Mouse (Mus musculus) forebrain, postnatal 0 days (tissue): ENCODE data around the gene Cyp3a16. TPM values are rescaled to one million over a fixed set of nuclear protein-coding genes. Genes with fewer than 3 reads are reported as not detected.
"Not testable (repeated sequence)": the region's sequence is repeated elsewhere in the genome, so short reads cannot be mapped to it uniquely, and the experiment has no call there.

Source experiments
- ATAC-seq: fragments of 200-750 bp; cut with Nextera tagmentation; 2 replicates; pipeline ENCODE4 v1.8.0; 2017; ENCODE audit warnings: mild to moderate bottlenecking, moderate library complexity
- DNase-seq: peaks from one replicate; pipeline ENCODE4 v3.0.0-alpha.2; 2015
- H3K27ac ChIP-seq: fragments of 300-500 bp; sonication (generic); 2 replicates; pipeline ENCODE4 v1.5.1; 2014; ENCODE audit warnings: low read depth, mild to moderate bottlenecking, antibody characterized with exemption, low read length, moderate library complexity, mixed read lengths
- H3K27me3 ChIP-seq: fragments of 300-500 bp; sonication (generic); 2 replicates; pipeline ENCODE4 v1.6.1; 2014; ENCODE audit warnings: mild to moderate bottlenecking, low read length, mixed read lengths; ENCODE audit not compliant: insufficient read depth
- H3K36me3 ChIP-seq: fragments of 300-500 bp; sonication (generic); 2 replicates; pipeline ENCODE4 v1.6.1; 2014; ENCODE audit warnings: mild to moderate bottlenecking, moderate library complexity; ENCODE audit not compliant: insufficient read depth
- H3K4me1 ChIP-seq: fragments of 300-500 bp; sonication (generic); 2 replicates; pipeline ENCODE4 v1.6.1; 2014; ENCODE audit warnings: antibody characterized with exemption; ENCODE audit not compliant: insufficient read depth
- H3K4me2 ChIP-seq: fragments of 300-500 bp; sonication (generic); 2 replicates; pipeline ENCODE4 v1.6.1; 2014; ENCODE audit warnings: low read depth, mild to moderate bottlenecking, moderate library complexity
- H3K4me3 ChIP-seq: fragments of 300-500 bp; sonication (generic); 2 replicates; pipeline ENCODE4 v1.5.1; 2014; ENCODE audit warnings: low read depth, low read length, mixed read lengths
- H3K9ac ChIP-seq: fragments of 300-500 bp; sonication (generic); 2 replicates; pipeline ENCODE4 v1.6.1; 2014; ENCODE audit warnings: mild to moderate bottlenecking
- H3K9me3 ChIP-seq: fragments of 300-500 bp; sonication (generic); 2 replicates; pipeline ENCODE4 v1.6.1; 2016; ENCODE audit warnings: low read length
- CTCF ChIP-seq: sonication (generic); IDR thresholded peaks from 2 replicates; pipeline ENCODE4 v1.5.1; 2016; ENCODE audit warnings: antibody characterized with exemption, control low read depth, low read depth
- WGBS: fragments of 180-500 bp; shearing (Covaris S2); extraction: QIAGEN DNeasy Blood & Tissue Kit; methylation state at CpG from one replicate; pipeline ENCODE4 v1.1.7; 2014; 5-methylcytosine and 5-hydroxymethylcytosine counted together
- polyA plus RNA-seq: library from polyadenylated mRNA; unstranded; fragments of >200 nt; fragmentation: Nextera tagmentation; extraction: Ambion mirVana; gene quantifications from 2 replicates; pipeline ENCODE4 v1.2.1, GENCODE M21; 2015
- total RNA-seq: library from RNA; depleted of rRNA; stranded (reverse); fragments of >200 nt; gene quantifications from 2 replicates; pipeline ENCODE4 v1.2.3, GENCODE M21; 2014; rRNA removed

Cyp3a16 gene
- total RNA-seq: not detected in 2 replicates
- not detected in 2 replicates for polyA plus RNA-seq

- not testable (repeated sequence) for H3K27me3 ChIP-seq, H3K27ac ChIP-seq, H3K4me3 ChIP-seq, DNase-seq, H3K36me3 ChIP-seq, H3K4me2 ChIP-seq, ATAC-seq, H3K9ac ChIP-seq, H3K4me1 ChIP-seq
- peaks cover 18% of the 10 kb centered on the region; the same call in 1 of the 2 replicates for H3K9me3 ChIP-seq
- 67% methylated on average over 2 of the region's 2 CpGs for WGBS
Measured at GRCm38 (mm10) chr5:145469623-145470022, at the start of gene Cyp3a16. Cyp3a16 (minus strand) TSS chr5:145469723.

GRCm38 (mm10) chr5:145490300-145490699 is 20.8 kb upstream of the Cyp3a16 start:
- no peaks in the 10 kb centered on the region for H3K9me3 ChIP-seq
- no peaks in the 10 kb centered on the region for H3K36me3 ChIP-seq
- no peak overlapping the region for H3K4me2 ChIP-seq
- no peak for DNase-seq
- no CpG with 5 or more reads among the region's 6 CpGs for WGBS
- no peak overlapping the region for H3K9ac ChIP-seq
- ATAC-seq: no peak
- no peaks in the 10 kb centered on the region for H3K4me1 ChIP-seq
- no peak for TF ChIP-seq CTCF
- no peak overlapping the region for H3K27ac ChIP-seq
- H3K4me3 ChIP-seq: no peak overlapping the region
- no peaks in the 10 kb centered on the region for H3K27me3 ChIP-seq

- WGBS: 63% methylated on average over 5 of the region's 5 CpGs
- Histone ChIP-seq H3K36me3 (no peaks in the 10 kb centered on the region), H3K9ac (no peak overlapping the region), H3K27ac (no peak overlapping the region), H3K27me3 (no peaks in the 10 kb centered on the region), H3K4me3 (no peak overlapping the region), H3K4me2 (no peak overlapping the region), H3K9me3 (peaks cover 11% of the 10 kb centered on the region; the same call in 1 of the 2 replicates), H3K4me1 (no peaks in the 10 kb centered on the region)
- DNase-seq: no peak
- no peak for ATAC-seq
- no peak for TF ChIP-seq CTCF
Measured at GRCm38 (mm10) chr5:145464304-145465088, 5.0 kb downstream of the Cyp3a16 start.

GRCm38 (mm10) chr5:145462321-145462720 is 7.2 kb downstream of the Cyp3a16 start:
- H3K36me3 ChIP-seq: no peaks in the 10 kb centered on the region
- no peaks in the 10 kb centered on the region for H3K27me3 ChIP-seq
- H3K4me1 ChIP-seq: no peaks in the 10 kb centered on the region
- no peak overlapping the region for H3K9ac ChIP-seq
- no peak overlapping the region for H3K27ac ChIP-seq
- DNase-seq: no peak
- TF ChIP-seq CTCF: no peak
- WGBS: 79% methylated on average over 4 of the region's 4 CpGs
- H3K4me2 ChIP-seq: no peak overlapping the region
- 0 out of 2 replicates have a peak, but pooled peaks cover 2% of the 10 kb centered on the region for H3K9me3 ChIP-seq
- H3K4me3 ChIP-seq: no peak overlapping the region
- ATAC-seq: no peak

- H3K4me2 ChIP-seq: no peak overlapping the region
- no peak for DNase-seq
- H3K36me3 ChIP-seq: no peaks in the 10 kb centered on the region
- H3K27me3 ChIP-seq: no peaks in the 10 kb centered on the region
- no peak overlapping the region for H3K27ac ChIP-seq
- WGBS: 85% methylated on average over 4 of the region's 4 CpGs
- TF ChIP-seq CTCF: no peak
- H3K9me3 ChIP-seq: no peaks in the 10 kb centered on the region
- ATAC-seq: no peak
- no peaks in the 10 kb centered on the region for H3K4me1 ChIP-seq
- H3K9ac ChIP-seq: no peak overlapping the region
- no peak overlapping the region for H3K4me3 ChIP-seq
Measured at GRCm38 (mm10) chr5:145454389-145454788, 15.1 kb downstream of the Cyp3a16 start.

- DNase-seq (no peak), ATAC-seq (no peak)
- no peak for TF ChIP-seq CTCF
- no peak overlapping the region for H3K27ac ChIP-seq
- no peak overlapping the region for H3K4me3 ChIP-seq
- 0 out of 2 replicates have a peak, but pooled peaks cover 8% of the 10 kb centered on the region for H3K9me3 ChIP-seq
- WGBS: 82% methylated on average over 1 of the region's 1 CpGs
- H3K27me3 ChIP-seq: no peaks in the 10 kb centered on the region
- H3K36me3 ChIP-seq: no peaks in the 10 kb centered on the region
- no peak overlapping the region for H3K9ac ChIP-seq
- H3K4me2 ChIP-seq: no peak overlapping the region
- no peaks in the 10 kb centered on the region for H3K4me1 ChIP-seq
Measured at GRCm38 (mm10) chr5:145433688-145434087, 35.8 kb downstream of the Cyp3a16 start.

- Histone ChIP-seq H3K4me3 (no peak overlapping the region), H3K27ac (no peak overlapping the region), H3K4me1 (no peaks in the 10 kb centered on the region), H3K4me2 (no peak overlapping the region), H3K36me3 (no peaks in the 10 kb centered on the region), H3K27me3 (no peaks in the 10 kb centered on the region), H3K9me3 (0 out of 2 replicates have a peak, but pooled peaks cover 8% of the 10 kb centered on the region), H3K9ac (no peak overlapping the region)
- no peak for TF ChIP-seq CTCF
- ATAC-seq (no peak), DNase-seq (no peak)
Measured at GRCm38 (mm10) chr5:145431004-145431403, 38.5 kb downstream of the Cyp3a16 start.
